Mouse (Mus musculus): ENCODE data around the gene Nsun6. TPM values are rescaled to one million over a fixed set of nuclear protein-coding genes. Genes with fewer than 3 reads are reported as not detected.

The Nsun6 gene
- total RNA-seq, 2 experiments from 2014 or later: 9.3 to 10.3 TPM

- DNase-seq (ENCODE audit: low spot score in 2 of 2): no peak
These were observed 58.8 kb downstream of the Nsun6 start for GRCm38 (mm10) chr2:14996036-14996435.

GRCm38 (mm10) chr2:14992531-14992930, 62.3 kb downstream of the Nsun6 start:
- DNase-seq (ENCODE audit: low spot score in 2 of 2): no peak

DNA sequence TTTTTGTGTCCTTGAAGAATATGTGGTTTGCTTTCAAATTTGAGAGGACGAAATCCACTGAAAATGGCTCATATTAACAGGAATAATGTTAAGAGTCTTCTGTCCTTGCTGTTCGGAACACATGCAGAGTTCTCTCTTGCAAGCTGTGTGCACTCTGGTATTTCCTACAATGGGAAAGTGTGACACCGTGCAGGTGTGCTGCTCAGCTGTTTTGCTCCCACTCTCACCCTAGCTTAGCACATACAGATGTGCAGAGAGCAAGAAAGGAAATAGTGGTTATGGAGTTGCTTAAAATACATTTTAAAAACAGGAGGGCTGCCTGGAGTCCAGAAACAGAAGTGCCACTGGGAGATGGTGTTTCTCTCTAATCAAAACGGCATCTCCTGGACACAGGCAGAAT, 65.5 kb downstream of the Nsun6 start:
- DNase-seq (ENCODE audit: low spot score in 2 of 2): no peak

- no peak for DNase-seq (ENCODE audit: low spot score in 2 of 2)
These were observed 66.4 kb downstream of the Nsun6 start for GRCm38 (mm10) chr2:14988451-14988850.

DNA sequence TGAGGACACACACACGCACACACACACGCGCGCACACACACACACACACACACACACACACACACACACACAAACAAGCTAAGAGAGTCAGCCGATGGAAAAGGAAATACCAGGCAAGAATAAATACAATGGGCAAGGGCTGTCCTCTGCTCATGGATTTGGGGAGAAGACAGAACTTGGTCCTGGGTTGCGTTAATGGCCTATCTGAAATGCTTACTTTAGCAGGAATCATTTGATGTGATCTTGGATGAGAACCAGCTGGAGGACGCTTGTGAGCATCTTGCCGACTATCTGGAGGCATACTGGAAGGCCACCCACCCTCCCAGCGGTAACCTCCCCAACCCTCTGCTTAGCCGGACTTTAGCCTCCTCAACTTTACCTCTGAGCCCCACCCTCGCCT, 70.8 kb downstream of the Nsun6 start:
- DNase-seq (ENCODE audit: low spot score in 2 of 2): no peak

DNA sequence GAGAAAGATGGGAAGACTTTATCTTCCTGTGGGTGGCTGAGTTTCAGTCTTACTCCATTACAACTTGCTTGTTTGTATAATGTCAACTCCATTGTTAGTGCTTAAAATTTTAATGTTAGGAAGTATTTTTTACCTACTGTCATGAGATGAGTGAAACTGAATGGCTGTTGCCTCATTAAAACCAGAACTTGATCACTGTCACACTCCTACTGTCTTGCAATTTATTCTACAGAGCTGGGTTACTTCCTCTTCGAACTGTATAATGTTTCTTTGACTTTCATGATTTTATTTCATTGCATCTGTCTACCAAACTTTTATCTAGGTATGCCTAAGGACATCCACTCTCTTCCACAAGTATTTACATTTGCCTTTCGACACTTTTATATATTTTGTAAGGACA, 93.4 kb downstream of the Nsun6 start:
- DNase-seq (ENCODE audit: low spot score in 2 of 2): no peak

DNA sequence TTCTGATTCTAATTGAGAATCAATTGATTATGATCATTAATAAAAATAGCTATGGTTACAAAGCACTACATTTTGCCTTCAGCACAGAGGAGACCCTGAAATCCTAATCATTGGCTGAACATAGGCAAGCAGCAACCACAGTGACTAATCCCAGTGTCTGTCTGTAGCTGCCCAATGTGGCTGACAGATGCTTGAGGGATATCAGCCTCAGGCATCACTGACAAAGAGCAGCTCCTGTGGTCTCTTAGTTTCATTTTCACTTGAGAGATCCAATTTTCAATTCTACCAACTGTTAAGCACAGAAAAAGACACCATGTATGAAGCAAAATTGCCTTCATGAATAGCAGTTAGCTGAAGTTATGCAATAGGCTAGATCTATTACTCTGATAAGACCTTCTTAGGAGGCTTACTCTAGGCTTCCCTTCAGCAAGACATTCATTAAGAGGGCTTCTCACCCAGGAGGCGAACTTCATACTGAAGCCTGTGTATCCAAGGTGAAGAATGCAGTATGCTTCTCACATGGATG, 93.8 kb downstream of the Nsun6 start:
- peak in 1 of 2 experiments; percentile 55 for DNase-seq (ENCODE audit: low spot score in 2 of 2)

- no peak for DNase-seq (ENCODE audit: low spot score in 2 of 2)
These were observed 101.8 kb downstream of the Nsun6 start for GRCm38 (mm10) chr2:14953090-14953489.

Other genes with a start within 250 kb of the Nsun6 start
- 10 to 100 TPM; 25.1 to 31.0 TPM for gene Arl5b, start 5.7 kb downstream of the Nsun6 start, total RNA-seq (2021)

Data from layer of hippocampus, adult 18-20 months (tissue).